Mouse (Mus musculus) MN1 (cell line): ENCODE measurements around the gene Xylt2.

Experiments
- DNase-seq: peaks from one replicate; pipeline ENCODE4 v3.0.0-alpha.2; 2016; ENCODE audit warnings: low spot score

Gene Xylt2

GRCm38 (mm10) chr11:94614603-94615002 is 62.7 kb downstream of the Xylt2 start:
- DNase-seq: no peak
